Mouse (Mus musculus) liver, embryonic 13.5 days (tissue): ENCODE measurements around the gene Mns1. TPM values are rescaled to one million over a fixed set of nuclear protein-coding genes. Genes with fewer than 3 reads are reported as not detected.

Source experiments
- ATAC-seq: fragments of 200-750 bp; cut with Nextera tagmentation; 2 replicates; pipeline ENCODE4 v1.8.0; 2017; ENCODE audit warnings: low read depth, mild to moderate bottlenecking, moderate number of reproducible peaks, moderate library complexity
- DNase-seq: peaks from one replicate; pipeline ENCODE4 v3.0.0; 2022
- H3K27ac ChIP-seq: fragments of 300-500 bp; sonication (generic); 2 replicates; pipeline ENCODE4 v1.5.1; 2015; ENCODE audit warnings: moderate library complexity, mild to moderate bottlenecking, inconsistent platforms
- H3K27me3 ChIP-seq: fragments of 300-500 bp; sonication (generic); 2 replicates; pipeline ENCODE4 v1.6.1; 2015; ENCODE audit warnings: mild to moderate bottlenecking, inconsistent platforms
- H3K36me3 ChIP-seq: fragments of 300-500 bp; sonication (generic); 2 replicates; pipeline ENCODE4 v1.6.1; 2015; ENCODE audit warnings: mild to moderate bottlenecking, inconsistent platforms
- H3K4me1 ChIP-seq: fragments of 300-500 bp; sonication (generic); replicated peaks from 2 replicates; pipeline ENCODE4 v1.6.1; 2015; ENCODE audit warnings: inconsistent platforms
- H3K4me2 ChIP-seq: fragments of 300-500 bp; sonication (generic); 2 replicates; pipeline ENCODE4 v1.6.1; 2015; ENCODE audit warnings: inconsistent platforms, mild to moderate bottlenecking, moderate library complexity
- H3K4me3 ChIP-seq: fragments of 300-500 bp; sonication (generic); replicated peaks from 2 replicates; pipeline ENCODE4 v1.5.1; 2015; ENCODE audit warnings: mild to moderate bottlenecking, inconsistent platforms
- H3K9ac ChIP-seq: fragments of 300-500 bp; sonication (generic); 2 replicates; pipeline ENCODE4 v1.6.1; 2015; ENCODE audit warnings: mild to moderate bottlenecking, inconsistent platforms
- H3K9me3 ChIP-seq: fragments of 300-500 bp; sonication (generic); replicated peaks from 2 replicates; pipeline ENCODE4 v1.6.1; 2016; ENCODE audit warnings: inconsistent platforms
- WGBS: fragments of 180-500 bp; shearing (Covaris S2); methylation state at CpG from one replicate; pipeline ENCODE4 v1.1.7; 2015; ENCODE audit not compliant: insufficient replicate concordance; 5-methylcytosine and 5-hydroxymethylcytosine counted together
- microRNA-seq: library from miRNA; unstranded; fragments of <30 nt; microRNA quantifications from one replicate; pipeline ENCODE4, GENCODE M21; 2016
- polyA plus RNA-seq: library from polyadenylated mRNA; unstranded; fragments of >200 nt; fragmentation: Nextera tagmentation; extraction: Ambion mirVana; gene quantifications from 2 replicates; pipeline ENCODE4 v1.2.1, GENCODE M21; 2015

The Mns1 gene
- polyA plus RNA-seq, 1 experiment from 2014 or later, result 101 TPM

DNA sequence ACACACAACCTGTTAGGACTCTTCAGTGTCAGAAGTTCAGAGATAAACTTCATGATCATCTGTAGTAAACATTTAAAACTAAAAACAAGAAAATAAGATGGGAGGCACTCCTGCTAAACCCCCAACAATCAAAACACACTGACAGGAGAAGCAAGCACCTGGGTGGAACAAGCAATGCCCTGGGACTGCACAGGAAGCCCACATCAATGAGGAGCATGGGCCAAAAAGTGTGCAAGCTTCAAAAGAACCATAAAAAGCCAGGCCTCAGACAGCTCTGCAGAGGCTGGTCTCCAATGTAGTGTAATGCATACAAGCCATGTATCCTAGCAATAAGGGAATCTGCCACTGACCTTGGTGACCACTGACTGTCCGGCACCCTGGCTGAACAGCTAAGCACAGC is 41.5 kb downstream of the Mns1 start:
- Histone ChIP-seq H3K9me3 (no peaks in the 10 kb centered on the region), H3K27ac (no peak overlapping the region), H3K27me3 (no peaks in the 10 kb centered on the region), H3K36me3 (peaks cover 16% of the 10 kb centered on the region), H3K4me1 (no peaks in the 10 kb centered on the region), H3K4me3 (no peak overlapping the region), H3K4me2 (no peak overlapping the region), H3K9ac (no peak overlapping the region)
- ATAC-seq, result no peak
- no peak for DNase-seq
- 85% methylated on average over 1 of the region's 1 CpGs for WGBS

DNA sequence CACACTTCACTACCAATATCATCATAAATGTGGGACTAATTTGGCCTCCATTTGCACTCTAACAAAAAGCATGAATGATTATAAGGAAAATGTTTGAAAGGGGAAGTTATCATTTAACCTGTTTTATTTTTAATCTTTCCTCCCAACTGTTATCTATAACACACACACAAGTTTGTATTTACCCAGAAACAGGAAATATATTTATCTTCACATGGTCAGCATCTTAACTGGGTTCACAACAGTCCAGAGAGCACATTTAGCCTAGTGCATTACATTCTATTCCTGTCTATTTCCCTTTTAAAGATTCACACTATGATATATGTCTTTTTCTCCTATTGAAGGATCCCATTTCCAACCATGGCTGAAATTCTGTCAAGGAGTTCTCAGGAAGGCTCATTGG is 50.7 kb downstream of the Mns1 start:
- peaks cover 7% of the 10 kb centered on the region; the same call in 1 of the 2 replicates for H3K36me3 ChIP-seq
- H3K4me1 ChIP-seq, result peaks cover 42% of the 10 kb centered on the region
- no peaks in the 10 kb centered on the region for H3K27me3 ChIP-seq
- H3K4me3 ChIP-seq, result no peak overlapping the region
- peak overlapping the region; percentile 59 for H3K27ac ChIP-seq
- H3K9ac ChIP-seq, result no peak overlapping the region
- DNase-seq (no peak), ATAC-seq (no peak)
- H3K9me3 ChIP-seq, result no peaks in the 10 kb centered on the region
- no peak overlapping the region for H3K4me2 ChIP-seq

DNA sequence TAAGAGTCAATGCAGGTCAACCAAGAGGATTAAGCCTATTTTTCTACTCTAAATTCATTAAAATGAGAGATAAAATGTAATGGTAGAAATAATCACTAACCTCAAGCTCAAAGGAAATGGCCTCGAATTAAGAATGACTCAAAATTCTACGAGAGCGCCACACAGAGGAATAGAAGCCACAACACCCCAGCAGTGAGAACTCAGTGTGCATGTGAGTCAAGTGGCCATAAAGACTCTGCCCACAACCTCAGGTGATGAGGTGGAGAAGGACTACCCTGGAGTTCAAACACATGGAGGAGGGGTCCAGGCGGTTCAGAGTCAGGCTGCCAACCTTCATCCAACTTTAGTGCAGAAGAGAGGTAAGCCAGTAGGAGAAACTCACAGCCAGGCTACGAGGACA is 51.3 kb downstream of the Mns1 start:
- H3K4me1 ChIP-seq, result peaks cover 42% of the 10 kb centered on the region
- no peak for DNase-seq
- peaks cover 4% of the 10 kb centered on the region; the same call in 1 of the 2 replicates for H3K36me3 ChIP-seq
- H3K27ac ChIP-seq, result peak overlapping the region; percentile 37
- H3K9ac ChIP-seq, result no peak overlapping the region
- no peak overlapping the region for H3K4me2 ChIP-seq
- no peak for ATAC-seq
- H3K4me3 ChIP-seq, result no peak overlapping the region
- H3K9me3 ChIP-seq, result no peaks in the 10 kb centered on the region
- no peaks in the 10 kb centered on the region for H3K27me3 ChIP-seq
- WGBS, result 70% methylated on average over 5 of the region's 5 CpGs

DNA sequence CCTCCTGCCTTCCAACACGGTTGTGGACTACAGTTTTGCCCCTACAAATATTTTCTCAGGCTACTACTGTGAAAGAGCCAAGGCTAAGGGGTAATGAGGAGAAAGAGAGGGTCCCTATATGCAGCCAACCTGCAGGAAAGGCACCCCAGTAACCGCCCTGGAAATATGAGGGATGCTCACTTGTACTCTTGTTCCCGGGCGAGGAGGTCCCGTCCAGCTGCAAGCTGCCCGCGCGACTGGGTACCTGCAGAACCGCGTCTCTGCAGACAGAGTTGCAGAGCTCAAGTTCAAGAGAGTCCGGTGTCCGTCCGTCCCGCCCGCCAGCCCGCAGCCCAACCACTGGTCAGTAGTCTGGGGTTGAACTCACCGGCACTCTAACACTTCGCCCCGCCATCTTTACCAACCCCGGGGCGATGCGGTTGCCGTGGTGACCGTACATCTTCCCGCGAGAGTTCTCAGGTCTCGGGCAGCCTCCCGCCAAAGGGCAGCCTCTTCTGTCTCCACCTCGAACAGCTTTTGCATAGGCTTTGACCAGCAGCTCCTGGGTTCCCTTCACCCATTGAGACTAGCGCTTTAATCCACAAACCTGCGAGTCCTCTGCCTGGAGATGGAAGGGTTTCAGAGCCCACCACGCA is 53.9 kb downstream of the Mns1 start:
- peak overlapping the region; percentile 88 for H3K4me2 ChIP-seq
- H3K4me3 ChIP-seq, result peak overlapping the region; percentile 83
- peak; percentile 95 for ATAC-seq
- H3K36me3 ChIP-seq, result peaks cover 3% of the 10 kb centered on the region; the same call in 1 of the 2 replicates
- H3K27me3 ChIP-seq, result no peaks in the 10 kb centered on the region
- peaks cover 42% of the 10 kb centered on the region for H3K4me1 ChIP-seq
- WGBS, result under 1% methylated on average over 32 of the region's 32 CpGs
- no peaks in the 10 kb centered on the region for H3K9me3 ChIP-seq
- H3K9ac ChIP-seq, result peak overlapping the region; percentile 76
- DNase-seq, result peak; percentile 86
- peak overlapping the region; percentile 80 for H3K27ac ChIP-seq

GRCm38 (mm10) chr9:72492194-72492565 is 54.4 kb downstream of the Mns1 start, which contains the start of gene Tex9:
Gene Tex9 (minus strand): TSS chr9:72492212.
- Histone ChIP-seq H3K36me3 (no peaks in the 10 kb centered on the region), H3K9ac (peak within 1 kb of the TSS; percentile 76), H3K4me1 (peaks cover 42% of the 10 kb centered on the region), H3K9me3 (no peaks in the 10 kb centered on the region), H3K4me2 (peak within 1 kb of the TSS; percentile 88), H3K27me3 (no peaks in the 10 kb centered on the region), H3K4me3 (peak within 1 kb of the TSS; percentile 83), H3K27ac (peak within 1 kb of the TSS; percentile 80)
- peak; percentile 52; the same call in 1 of the 2 replicates for ATAC-seq
- WGBS, result 6% methylated on average over 6 of the region's 6 CpGs
- DNase-seq, result no peak

- Histone ChIP-seq H3K4me1 (peaks cover 37% of the 10 kb centered on the region), H3K27ac (no peak overlapping the region), H3K9me3 (no peaks in the 10 kb centered on the region), H3K4me2 (no peak overlapping the region), H3K4me3 (no peak overlapping the region), H3K9ac (no peak overlapping the region), H3K27me3 (no peaks in the 10 kb centered on the region), H3K36me3 (no peaks in the 10 kb centered on the region)
- 63% methylated on average over 2 of the region's 2 CpGs for WGBS
- DNase-seq (no peak), ATAC-seq (no peak)
These were observed 55.7 kb downstream of the Mns1 start for GRCm38 (mm10) chr9:72493465-72493864.

- no peak for DNase-seq
- no peak overlapping the region for H3K27ac ChIP-seq
- no peak for ATAC-seq
- no peak overlapping the region for H3K4me3 ChIP-seq
- H3K4me1 ChIP-seq, result peaks cover 31% of the 10 kb centered on the region
- no peaks in the 10 kb centered on the region for H3K9me3 ChIP-seq
- no peak overlapping the region for H3K4me2 ChIP-seq
- H3K9ac ChIP-seq, result no peak overlapping the region
- no peaks in the 10 kb centered on the region for H3K36me3 ChIP-seq
- WGBS, result 84% methylated on average over 3 of the region's 3 CpGs
- no peaks in the 10 kb centered on the region for H3K27me3 ChIP-seq
These were observed 56.3 kb downstream of the Mns1 start for GRCm38 (mm10) chr9:72493984-72494685.

GRCm38 (mm10) chr9:72496691-72497090 is 58.9 kb downstream of the Mns1 start:
- no peak overlapping the region for H3K4me3 ChIP-seq
- H3K9me3 ChIP-seq, result no peaks in the 10 kb centered on the region
- no peak for ATAC-seq
- peaks cover 10% of the 10 kb centered on the region for H3K4me1 ChIP-seq
- H3K4me2 ChIP-seq, result no peak overlapping the region
- no peak overlapping the region for H3K9ac ChIP-seq
- H3K27me3 ChIP-seq, result no peaks in the 10 kb centered on the region
- no peak overlapping the region for H3K27ac ChIP-seq
- no peak for DNase-seq
- H3K36me3 ChIP-seq, result no peaks in the 10 kb centered on the region
- 66% methylated on average over 2 of the region's 2 CpGs for WGBS

DNA sequence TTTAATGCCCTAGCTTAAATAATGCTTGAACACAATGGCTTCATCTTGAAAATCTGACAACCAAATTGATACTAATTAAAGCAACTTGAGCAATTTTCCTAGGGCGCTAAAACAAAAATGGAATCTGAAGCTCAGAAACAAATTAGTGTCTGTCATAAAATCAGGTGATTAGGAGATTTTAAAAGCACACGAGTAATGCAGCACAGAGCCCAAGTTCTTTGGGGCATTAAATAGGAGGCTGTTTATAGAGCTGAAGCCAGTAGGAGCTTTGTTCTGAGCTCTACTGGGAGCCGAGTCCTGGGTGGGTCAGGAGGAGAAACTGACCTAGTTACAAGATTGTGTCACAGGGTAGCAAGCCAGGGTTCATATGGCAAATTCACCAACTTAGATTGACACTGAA is 59.4 kb downstream of the Mns1 start:
- Histone ChIP-seq H3K4me1 (peaks cover 7% of the 10 kb centered on the region), H3K9me3 (no peaks in the 10 kb centered on the region), H3K4me3 (no peak overlapping the region), H3K27me3 (no peaks in the 10 kb centered on the region), H3K27ac (no peak overlapping the region), H3K36me3 (no peaks in the 10 kb centered on the region), H3K9ac (no peak overlapping the region), H3K4me2 (no peak overlapping the region)
- ATAC-seq (no peak), DNase-seq (no peak)
- 67% methylated on average over 3 of the region's 3 CpGs for WGBS

Small RNA genes lying within 50 kb of the gene (microRNA-seq; reads per million reads assigned to microRNA genes)
- gene Gm28010, result not detected

Other genes with a start within 250 kb of the Mns1 start
- 11.7 and 15.3 TPM in 2 replicates for gene Zfp280d, start 163.2 kb upstream of the Mns1 start, polyA plus RNA-seq
- 6.2 and 8.1 TPM in 2 replicates for gene Tex9, start 54.2 kb downstream of the Mns1 start, polyA plus RNA-seq
- gene Rfx7, start 94.2 kb downstream of the Mns1 start, polyA plus RNA-seq, result 2.6 and 3.3 TPM in 2 replicates
- 114 and 134 TPM in 2 replicates for gene Nedd4, start 224.3 kb downstream of the Mns1 start, polyA plus RNA-seq